Mouse (Mus musculus): ENCODE results near the gene Aknad1.

DNA sequence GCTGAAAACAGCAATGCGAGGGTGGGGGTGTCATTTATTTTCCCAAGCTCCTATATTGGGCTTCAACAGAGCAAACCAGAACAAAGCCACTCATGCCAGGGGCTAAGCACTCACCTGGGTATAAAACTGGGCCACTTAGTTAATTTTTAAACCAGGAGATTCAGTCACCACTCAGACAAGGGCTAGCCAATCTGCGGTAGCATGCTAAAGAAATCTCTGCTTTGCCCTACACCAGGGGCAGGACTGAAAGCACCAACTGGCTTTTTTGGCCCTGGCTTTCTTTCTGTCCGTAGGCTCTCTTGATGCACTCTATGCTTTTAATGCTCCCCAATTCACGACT, 49.0 kb downstream of the Aknad1 start:
- TF ChIP-seq ZNF384 (IDR thresholded peaks at IDR 0.05; ENCODE audit: low read depth, low read length) (no peak), ZC3H11A (IDR thresholded peaks at IDR 0.05; ENCODE audit: borderline replicate concordance, low read depth, low read length) (no peak), CHD2 (IDR thresholded peaks at IDR 0.05; ENCODE audit: low read depth, low read length) (no peak), MAFK (IDR thresholded peaks at IDR 0.05; ENCODE audit: insufficient read depth, low read depth, low read length) (no peak)
